Mouse (Mus musculus) WW6 (cell line): ENCODE results near the gene Nt5dc3.

Experiments used
- DNase-seq: peaks from one replicate; pipeline ENCODE4 v3.0.0-alpha.2; 2013; ENCODE audit warnings: low read depth, low spot score

The Nt5dc3 gene

DNA sequence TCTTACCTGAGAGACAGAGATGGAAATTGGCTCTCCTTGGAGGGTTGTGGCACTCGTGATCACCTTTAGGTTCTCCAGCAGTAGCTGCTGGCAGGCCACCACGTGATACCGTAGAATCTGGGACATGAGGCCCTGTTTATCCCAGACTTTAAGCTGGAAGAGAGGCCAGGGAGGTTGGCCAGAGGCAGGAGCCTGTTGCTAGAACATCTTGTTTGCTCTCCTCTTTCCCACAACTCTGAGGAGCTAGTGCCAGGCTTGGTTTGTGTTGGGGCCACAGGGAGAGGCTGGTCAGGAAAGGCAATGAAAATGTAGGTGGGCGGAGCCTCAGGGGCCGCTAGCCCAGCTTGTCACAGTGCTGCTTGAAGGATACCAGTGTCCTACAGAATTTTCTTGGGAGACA, 93.8 kb downstream of the Nt5dc3 start:
- DNase-seq = no peak

GRCm38 (mm10) chr10:86878721-86879120, 99.9 kb downstream of the Nt5dc3 start:
- no peak for DNase-seq

GRCm38 (mm10) chr10:86880071-86880806, 101.4 kb downstream of the Nt5dc3 start:
- DNase-seq = no peak

DNA sequence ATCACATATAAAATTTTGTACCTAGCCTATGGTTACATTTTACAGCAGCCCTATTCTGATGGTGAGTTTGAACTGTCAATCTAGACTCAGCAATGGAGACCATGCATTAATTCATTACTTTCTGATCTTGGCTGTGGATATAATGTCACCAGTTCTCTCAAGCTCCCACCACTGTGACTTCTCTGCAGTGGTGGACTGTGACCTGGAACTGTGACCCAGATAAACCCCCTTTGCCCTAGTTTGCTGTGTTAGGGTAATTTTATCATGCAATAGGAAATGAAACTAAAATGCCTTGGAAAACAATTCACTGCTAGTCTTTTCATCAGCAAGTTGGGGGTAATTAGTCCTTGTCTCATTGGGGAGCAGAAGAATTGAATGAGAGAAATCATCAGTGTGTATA, 102.6 kb downstream of the Nt5dc3 start:
- DNase-seq = no peak

DNA sequence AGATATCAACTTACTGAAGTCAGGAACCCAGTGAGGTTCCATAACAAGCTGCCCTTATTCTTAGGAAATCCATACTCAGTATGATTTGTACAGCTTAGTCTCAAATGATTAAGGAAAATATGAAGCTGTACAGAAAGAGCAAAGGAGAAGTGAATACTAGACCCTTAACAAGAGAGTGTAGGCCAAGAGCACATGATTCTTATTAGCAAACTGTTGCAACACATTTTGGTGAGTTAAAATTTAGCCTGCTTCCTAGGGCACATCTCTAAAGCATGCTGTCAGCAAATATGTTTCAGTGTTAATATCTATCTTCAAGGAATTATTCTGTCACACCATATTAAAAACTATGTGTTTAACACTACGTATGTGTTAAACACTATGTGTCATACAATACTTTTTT, 107.6 kb downstream of the Nt5dc3 start:
- no peak for DNase-seq
